Mouse (Mus musculus) MEL (cell line): ENCODE data around the gene Cpeb1. TPM values are rescaled to one million over a fixed set of nuclear protein-coding genes. Genes with fewer than 3 reads are reported as not detected.

Experiments
- DNase-seq: peaks from one replicate; pipeline ENCODE4 v3.0.0; 2011; ENCODE audit warnings: low read depth, low spot score
- H3K27ac ChIP-seq: 2 replicates; pipeline ENCODE4 v1.5.1; 2012; ENCODE audit warnings: low read depth, mild to moderate bottlenecking, control low read depth, low read length, moderate library complexity; ENCODE audit not compliant: control insufficient read depth
- H3K27me3 ChIP-seq, 2 experiments: fragments of 150-350 bp in 1 of 2; sonication (generic) in 1 of 2; 2 replicates each; pipeline ENCODE4 v1.6.1; 2012; ENCODE audit warnings: low read length in 2 of 2, mild to moderate bottlenecking in 2 of 2, improper control_type of control experiment in 1 of 2, moderate library complexity in 1 of 2; ENCODE audit not compliant: insufficient read depth in 2 of 2, control insufficient read depth in 1 of 2
- H3K36me3 ChIP-seq, 2 experiments: 2 replicates each; pipeline ENCODE4 v1.6.1; 2012 to 2014; ENCODE audit warnings: low read length in 2 of 2, improper control_type of control experiment in 1 of 2, inconsistent platforms in 1 of 2, mild to moderate bottlenecking in 1 of 2; ENCODE audit not compliant: insufficient read depth in 2 of 2, control insufficient read depth in 1 of 2
- H3K4me1 ChIP-seq, 2 experiments: fragments of 150-350 bp in 1 of 2; sonication (generic) in 1 of 2; 2 replicates each; pipeline ENCODE4 v1.6.1; 2012; ENCODE audit warnings: low read length in 2 of 2, improper control_type of control experiment in 1 of 2, mild to moderate bottlenecking in 1 of 2; ENCODE audit not compliant: insufficient read depth in 2 of 2, control insufficient read depth in 1 of 2
- H3K4me3 ChIP-seq, 2 experiments: fragments of 150-350 bp in 1 of 2; sonication (generic) in 1 of 2; 2 replicates each; pipeline ENCODE4 v1.5.1; 2012; ENCODE audit warnings: low read depth in 2 of 2, low read length in 2 of 2, mild to moderate bottlenecking in 2 of 2, moderate library complexity in 2 of 2, control low read depth in 1 of 2, improper control_type of control experiment in 1 of 2; ENCODE audit not compliant: control insufficient read depth in 1 of 2, insufficient read depth in 1 of 2
- H3K79me2 ChIP-seq: 2 replicates; pipeline ENCODE4 v1.6.1; 2012; ENCODE audit warnings: mild to moderate bottlenecking, low read length, moderate library complexity; ENCODE audit not compliant: control insufficient read depth, poor library complexity, insufficient read depth
- H3K9ac ChIP-seq: 2 replicates; pipeline ENCODE4 v1.6.1; 2012; ENCODE audit warnings: low read depth, mild to moderate bottlenecking, control low read depth, low read length, moderate library complexity; ENCODE audit not compliant: control insufficient read depth, poor library complexity, severe bottlenecking
- H3K9me3 ChIP-seq: fragments of 150-350 bp; sonication (generic); replicated peaks from 2 replicates; pipeline ENCODE4 v1.6.1; 2012; ENCODE audit warnings: mild to moderate bottlenecking, low read length, improper control_type of control experiment, moderate library complexity; ENCODE audit not compliant: insufficient read depth
- BHLHE40 ChIP-seq: IDR thresholded peaks from 2 replicates; pipeline ENCODE4 v1.6.1; 2012; ENCODE audit warnings: low read depth, mild to moderate bottlenecking, inconsistent platforms, low read length, improper control_type of control experiment, borderline replicate concordance
- CHD1 ChIP-seq: IDR thresholded peaks from 2 replicates; pipeline ENCODE4 v1.6.1; 2012; ENCODE audit warnings: low read depth, mild to moderate bottlenecking, inconsistent platforms, low read length, improper control_type of control experiment
- CHD2 ChIP-seq: IDR thresholded peaks from 2 replicates; pipeline ENCODE4 v1.6.1; 2011; ENCODE audit warnings: low read length, improper control_type of control experiment
- EP300 ChIP-seq, 2 experiments: IDR thresholded peaks; 2 replicates each; pipeline ENCODE4 v1.6.1; 2011; ENCODE audit warnings: improper control_type of control experiment in 2 of 2, low read length in 2 of 2, low read depth in 1 of 2, mild to moderate bottlenecking in 1 of 2
- GATA1 ChIP-seq: IDR thresholded peaks from 2 replicates; pipeline ENCODE4 v1.6.1; 2011; ENCODE audit warnings: low read depth, low read length, improper control_type of control experiment
- KAT2A ChIP-seq: conservative IDR thresholded peaks from 2 replicates; pipeline ENCODE4 v1.6.1; 2012; ENCODE audit warnings: low read depth, low read length, improper control_type of control experiment, inconsistent platforms
- MYB ChIP-seq: IDR thresholded peaks from 2 replicates; pipeline ENCODE4 v1.6.1; 2011; ENCODE audit warnings: mild to moderate bottlenecking, low read depth, low read length, improper control_type of control experiment
- MYC ChIP-seq: IDR thresholded peaks from 2 replicates; pipeline ENCODE4 v1.6.1; 2011; ENCODE audit warnings: low read depth, mild to moderate bottlenecking, low read length, improper control_type of control experiment, moderate library complexity
- POLR2A ChIP-seq, 2 experiments: IDR thresholded peaks; 2 replicates each; pipeline ENCODE4 v1.6.1; 2011 to 2012; ENCODE audit warnings: low read length in 2 of 2, mild to moderate bottlenecking in 2 of 2, control low read depth in 1 of 2, improper control_type of control experiment in 1 of 2, low read depth in 1 of 2, moderate library complexity in 1 of 2; ENCODE audit not compliant: control insufficient read depth in 1 of 2, insufficient read depth in 1 of 2, poor library complexity in 1 of 2
- POLR2AphosphoS2 ChIP-seq: IDR thresholded peaks from 2 replicates; pipeline ENCODE4 v1.6.1; 2011; ENCODE audit warnings: low read length, improper control_type of control experiment
- SIN3A ChIP-seq: IDR thresholded peaks from 2 replicates; pipeline ENCODE4 v1.6.1; 2012; ENCODE audit warnings: low read length, improper control_type of control experiment, inconsistent platforms
- SMC3 ChIP-seq: IDR thresholded peaks from 2 replicates; pipeline ENCODE4 v1.6.1; 2011; ENCODE audit warnings: low read depth, low read length, improper control_type of control experiment
- TAL1 ChIP-seq: IDR thresholded peaks from 2 replicates; pipeline ENCODE4 v1.6.1; 2012; ENCODE audit warnings: mild to moderate bottlenecking, inconsistent platforms, low read length, moderate library complexity, mixed read lengths
- TCF12 ChIP-seq: IDR thresholded peaks from 2 replicates; pipeline ENCODE4 v1.6.1; 2014; ENCODE audit warnings: low read depth, mild to moderate bottlenecking, inconsistent platforms, low read length, improper control_type of control experiment, moderate library complexity
- USF1 ChIP-seq: IDR thresholded peaks from 2 replicates; pipeline ENCODE4 v1.6.1; 2014; ENCODE audit warnings: low read depth, mild to moderate bottlenecking, inconsistent platforms, low read length, improper control_type of control experiment, moderate library complexity
- ZKSCAN1 ChIP-seq: IDR thresholded peaks from 2 replicates; pipeline ENCODE4 v1.6.1; 2012; ENCODE audit warnings: low read depth, mild to moderate bottlenecking, inconsistent platforms, low read length, improper control_type of control experiment, moderate library complexity
- ZNF384 ChIP-seq: IDR thresholded peaks from 2 replicates; pipeline ENCODE4 v1.6.1; 2012; ENCODE audit warnings: low read depth, mild to moderate bottlenecking, inconsistent platforms, low read length, improper control_type of control experiment
- polyA plus RNA-seq, 2 experiments: library from polyadenylated mRNA; stranded (reverse) in 1 of 2; unstranded in 1 of 2; fragments of >175 nt in 1 of 2; fragments of >200 nt in 1 of 2; gene quantifications; 2 replicates each; pipeline versions ENCODE4 v1.2.1 to v1.2.4; 2012; ENCODE audit warnings: low replicate concordance in 2 of 2, low read depth in 1 of 2; ENCODE audit not compliant: insufficient read length in 2 of 2, insufficient read depth in 1 of 2, missing spikeins in 1 of 2
- total RNA-seq: library from RNA; depleted of rRNA; stranded (reverse); fragments of 300-350 nt; gene quantifications from 2 replicates; pipeline ENCODE4 v1.2.3, GENCODE M21; 2012

The Cpeb1 gene
- total and polyA plus RNA-seq, 3 experiments: not detected

DNA sequence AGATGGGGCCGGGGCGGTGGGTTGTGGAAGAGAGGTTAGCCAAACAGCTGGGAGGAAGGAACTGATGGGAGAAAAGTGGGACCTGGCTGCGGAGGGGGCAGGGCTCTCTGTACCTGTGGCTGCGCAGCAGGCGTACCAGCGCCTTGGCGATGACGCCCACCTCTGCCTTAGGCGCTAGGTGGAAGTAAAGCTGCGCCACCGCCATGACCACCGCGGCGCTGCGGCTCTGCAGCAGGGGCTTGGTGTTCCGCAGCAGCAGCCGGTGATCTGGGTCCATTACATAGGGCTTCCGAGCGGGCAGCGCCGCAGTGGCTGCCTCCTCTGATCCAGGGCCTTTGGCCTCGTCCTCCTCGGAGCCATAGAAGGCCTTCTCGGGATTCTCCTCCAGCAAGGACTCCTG, 21.6 kb upstream of the Cpeb1 start:
- H3K27ac ChIP-seq: no peak overlapping the region
- no peak overlapping the region for H3K4me3 ChIP-seq
- H3K9ac ChIP-seq: no peak overlapping the region
- TF ChIP-seq GATA1 (no peak), MYB (no peak), USF1 (no peak), SIN3A (no peak), TCF12 (no peak), EP300 (IDR thresholded peaks at IDR 0.05; ENCODE audit: low read depth in 1 of 2, low read length in 2 of 2) (no peak), TAL1 (no peak), POLR2AphosphoS2 (no peak), CHD1 (no peak), CHD2 (no peak), BHLHE40 (no peak), MYC (no peak)
- H3K4me1 ChIP-seq: no peaks in the 10 kb centered on the region
- no peaks in the 10 kb centered on the region for H3K36me3 ChIP-seq
- peaks cover 0 to 2% of the 10 kb centered on the region in 2 experiments; a peak in 1 of 4 replicates for H3K27me3 ChIP-seq
- H3K79me2 ChIP-seq: no peaks in the 10 kb centered on the region
- no peaks in the 10 kb centered on the region for H3K9me3 ChIP-seq
- no peak for DNase-seq

DNA sequence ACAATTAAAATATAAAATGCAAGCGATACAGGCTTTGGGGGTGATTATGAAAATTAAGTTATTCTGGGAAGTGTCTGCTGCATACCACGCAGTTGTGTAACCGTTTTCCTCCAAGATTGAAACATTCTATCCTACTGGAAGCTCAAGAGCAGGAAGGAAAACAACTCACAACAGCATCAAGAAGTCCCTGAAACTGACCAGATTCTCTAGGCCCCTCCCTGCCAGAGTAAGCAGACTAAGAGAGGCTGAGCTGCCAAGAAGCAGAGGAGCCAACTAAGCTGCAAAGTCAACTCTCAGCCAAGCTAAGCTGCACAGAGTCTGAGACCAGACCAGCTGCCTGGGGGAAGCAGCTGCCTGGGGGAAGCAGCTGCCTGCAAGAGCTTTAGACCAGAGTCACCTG, 20.0 kb upstream of the Cpeb1 start:
- no peak for TF ChIP-seq GATA1
- TF ChIP-seq ZKSCAN1: no peak
- TF ChIP-seq, all 39 proteins: peak for 0

DNA sequence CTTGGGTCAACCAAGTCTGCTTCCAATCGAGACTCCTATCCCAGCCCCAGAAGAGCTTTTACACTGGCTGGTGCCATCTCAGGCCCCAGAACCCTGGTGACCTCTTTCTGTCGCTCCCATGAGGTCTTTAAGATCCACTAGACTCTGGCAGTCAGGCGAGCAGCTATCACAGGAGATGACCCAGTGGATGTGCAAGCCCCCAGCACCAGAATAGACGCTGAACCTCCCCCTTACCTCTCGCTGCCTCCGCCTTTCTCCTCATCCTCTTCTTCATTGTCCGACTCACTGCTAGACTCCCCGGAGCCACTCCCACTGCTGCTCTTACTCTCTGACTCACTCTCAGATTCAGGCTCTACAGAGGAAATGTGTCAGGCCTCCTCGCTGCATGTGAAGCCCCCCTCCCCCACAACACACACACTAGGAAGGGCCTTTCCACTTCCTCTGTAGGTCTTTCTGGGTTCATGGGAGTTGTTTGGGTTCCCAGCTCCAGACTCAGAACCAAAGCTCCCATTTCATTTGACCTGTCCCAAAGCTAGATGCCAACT, 9.7 kb upstream of the Cpeb1 start:
- H3K27me3 ChIP-seq: peaks cover 0 to 2% of the 10 kb centered on the region in 2 experiments; a peak in 2 of 4 replicates

More for the DNA sequence above, 20.0 kb upstream of the Cpeb1 start:
- H3K9ac ChIP-seq: no peak overlapping the region
- H3K27ac ChIP-seq: no peak overlapping the region
- H3K27me3 ChIP-seq: peaks cover 0 to 2% of the 10 kb centered on the region in 2 experiments; a peak in 1 of 4 replicates
- no peak overlapping the region for H3K4me3 ChIP-seq
- no peak for DNase-seq
- no peaks in the 10 kb centered on the region for H3K79me2 ChIP-seq
- H3K4me1 ChIP-seq: no peaks in the 10 kb centered on the region
- no peaks in the 10 kb centered on the region for H3K36me3 ChIP-seq
- H3K9me3 ChIP-seq: no peaks in the 10 kb centered on the region

More for the DNA sequence above, 9.7 kb upstream of the Cpeb1 start:
- TF ChIP-seq KAT2A (no peak), ZNF384 (no peak), SMC3 (no peak), POLR2A (IDR thresholded peaks at IDR 0.05; ENCODE audit: control insufficient read depth in 1 of 2, insufficient read depth in 1 of 2, low read depth in 1 of 2, low read length in 2 of 2, poor library complexity in 1 of 2) (no peak), ZKSCAN1 (no peak), EP300 (IDR thresholded peaks at IDR 0.05; ENCODE audit: low read depth in 1 of 2, low read length in 2 of 2) (no peak)
- DNase-seq: no peak
- H3K36me3 ChIP-seq: no peaks in the 10 kb centered on the region
- H3K27ac ChIP-seq: no peak overlapping the region
- no peaks in the 10 kb centered on the region for H3K9me3 ChIP-seq
- no peaks in the 10 kb centered on the region for H3K79me2 ChIP-seq
- H3K4me3 ChIP-seq: no peak overlapping the region
- no peak overlapping the region for H3K9ac ChIP-seq
- no peaks in the 10 kb centered on the region for H3K4me1 ChIP-seq
